In genomic region chr2:4555221-4555631, GRCm38 (mm10) we compare ENCODE assay signal across 8 mouse cellular contexts.
DNase-seq lines count a peak whose midpoint lies in the region; ATAC-seq and TF ChIP-seq lines count a peak whose summit lies in the region.

No protein-coding gene starts in this region.

- H3K36me3 ChIP-seq in neural tube, embryonic 13.5 days = peaks cover 20% of the 10 kb centered on the region
- peaks cover 15% of the 10 kb centered on the region for H3K36me3 ChIP-seq in forebrain, embryonic 15.5 days
- peaks cover 9% of the 10 kb centered on the region; the same call in 1 of the 2 replicates for H3K36me3 ChIP-seq in neural tube, embryonic 15.5 days

- DNase-seq in neural tube, embryonic 10.5 days (ENCODE audit: extremely low spot score, low spot score) = no peak
- peak; percentile 61 for DNase-seq in kidney, postnatal 10 days
- no peak for DNase-seq in cerebellum, adult 8-10 months
- DNase-seq in ovary, postnatal 10 days (ENCODE audit: low spot score) = no peak
- DNase-seq in left cerebral cortex, adult 2 months (ENCODE audit: extremely low spot score in 1 of 2, low spot score in 2 of 2) = no peak

- H3K27ac ChIP-seq in neural tube, embryonic 13.5 days (replicated peaks) = peak overlapping the region; percentile 39
- peak overlapping the region; percentile 93; the same call in 1 of the 2 replicates for H3K27ac ChIP-seq in forebrain, embryonic 15.5 days (replicated peaks)
- peak overlapping the region; percentile 4; the same call in 1 of the 2 replicates for H3K27ac ChIP-seq in neural tube, embryonic 15.5 days (replicated peaks)
- no peak overlapping the region for H3K27ac ChIP-seq in left cerebral cortex, adult 2 months

- H3K4me1 ChIP-seq in neural tube, embryonic 13.5 days (replicated peaks) = peaks cover 69% of the 10 kb centered on the region
- peaks cover 51% of the 10 kb centered on the region for H3K4me1 ChIP-seq in forebrain, embryonic 15.5 days
- peaks cover 55% of the 10 kb centered on the region for H3K4me1 ChIP-seq in neural tube, embryonic 15.5 days

- intact Hi-C loops in left cerebral cortex, adult 2 months (cut with DNase I) = no loop called here

- no peak overlapping the region for H3K4me2 ChIP-seq in neural tube, embryonic 13.5 days
- no peak overlapping the region for H3K4me2 ChIP-seq in forebrain, embryonic 15.5 days (replicated peaks)
- no peak overlapping the region for H3K4me2 ChIP-seq in neural tube, embryonic 15.5 days

- no peak for TF ChIP-seq CTCF in left cerebral cortex, adult 2 months (IDR thresholded peaks at IDR 0.05)

- no peak for ATAC-seq in neural tube, embryonic 13.5 days (ENCODE audit: low read depth)
- ATAC-seq in forebrain, embryonic 15.5 days (replicated peaks) = no peak
- ATAC-seq in neural tube, embryonic 15.5 days (ENCODE audit: low FRiP score) = no peak

- WGBS in neural tube, embryonic 13.5 days = 33% methylated on average over 7 of the region's 7 CpGs
- WGBS in forebrain, embryonic 15.5 days = 24% methylated on average over 7 of the region's 7 CpGs
- WGBS in neural tube, embryonic 15.5 days = 35% methylated on average over 7 of the region's 7 CpGs

- no peaks in the 10 kb centered on the region for H3K27me3 ChIP-seq in neural tube, embryonic 13.5 days
- H3K27me3 ChIP-seq in forebrain, embryonic 15.5 days = no peaks in the 10 kb centered on the region
- no peaks in the 10 kb centered on the region for H3K27me3 ChIP-seq in neural tube, embryonic 15.5 days (replicated peaks)

- no peaks in the 10 kb centered on the region for H3K9me3 ChIP-seq in neural tube, embryonic 13.5 days
- no peaks in the 10 kb centered on the region for H3K9me3 ChIP-seq in forebrain, embryonic 15.5 days
- H3K9me3 ChIP-seq in neural tube, embryonic 15.5 days (replicated peaks) = no peaks in the 10 kb centered on the region

- no peak overlapping the region for H3K9ac ChIP-seq in neural tube, embryonic 13.5 days
- H3K9ac ChIP-seq in forebrain, embryonic 15.5 days (replicated peaks) = no peak overlapping the region
- no peak overlapping the region for H3K9ac ChIP-seq in neural tube, embryonic 15.5 days (replicated peaks)

- H3K4me3 ChIP-seq in neural tube, embryonic 13.5 days = no peak overlapping the region
- H3K4me3 ChIP-seq in forebrain, embryonic 15.5 days = no peak overlapping the region
- H3K4me3 ChIP-seq in neural tube, embryonic 15.5 days (replicated peaks) = no peak overlapping the region
- H3K4me3 ChIP-seq in left cerebral cortex, adult 2 months = no peak overlapping the region
